Mouse (Mus musculus) 3134 (cell line): Measurements from ENCODE around the gene Emilin3.
"Not testable (repeated sequence)": the region's sequence is repeated elsewhere in the genome, so short reads cannot be mapped to it uniquely, and the experiment has no call there.

Experiments used
- DNase-seq: peaks from one replicate; pipeline ENCODE4 v3.0.0-alpha.2; 2011; ENCODE audit warnings: low spot score; ENCODE audit not compliant: insufficient read length; ENCODE audit errors: extremely low read depth

Emilin3 gene

GRCm38 (mm10) chr2:160912231-160912671 is at the start of gene Emilin3:
Emilin3 (minus strand) TSS chr2:160912328.
- no peak for DNase-seq

- no peak for DNase-seq
Observed at GRCm38 (mm10) chr2:160960956-160961646, 49.0 kb upstream of the Emilin3 start.

GRCm38 (mm10) chr2:160959901-160960300 is 47.8 kb upstream of the Emilin3 start:
- DNase-seq: no peak

GRCm38 (mm10) chr2:160958737-160959136 is 46.6 kb upstream of the Emilin3 start:
- no peak for DNase-seq

GRCm38 (mm10) chr2:160957801-160958200 is 45.7 kb upstream of the Emilin3 start:
- not testable (repeated sequence) for DNase-seq

GRCm38 (mm10) chr2:160957307-160957706 is 45.2 kb upstream of the Emilin3 start:
- DNase-seq: not testable (repeated sequence)

GRCm38 (mm10) chr2:160955331-160955730 is 43.2 kb upstream of the Emilin3 start:
- DNase-seq: no peak

GRCm38 (mm10) chr2:160954541-160954940 is 42.4 kb upstream of the Emilin3 start:
- no peak for DNase-seq

GRCm38 (mm10) chr2:160953131-160953873 is 41.2 kb upstream of the Emilin3 start:
- no peak for DNase-seq

GRCm38 (mm10) chr2:160951595-160951994 is 39.5 kb upstream of the Emilin3 start:
- no peak for DNase-seq

- no peak for DNase-seq
Observed at GRCm38 (mm10) chr2:160942443-160942842, 30.3 kb upstream of the Emilin3 start.

- DNase-seq: no peak
Observed at GRCm38 (mm10) chr2:160940930-160941709, 29.0 kb upstream of the Emilin3 start.

- DNase-seq: no peak
Observed at GRCm38 (mm10) chr2:160934451-160934850, 22.3 kb upstream of the Emilin3 start.

GRCm38 (mm10) chr2:160933890-160934289 is 21.8 kb upstream of the Emilin3 start:
- DNase-seq: no peak

- DNase-seq: no peak
Observed at GRCm38 (mm10) chr2:160932981-160933380, 20.9 kb upstream of the Emilin3 start.

GRCm38 (mm10) chr2:160932325-160932724 is 20.2 kb upstream of the Emilin3 start:
- DNase-seq: no peak

- DNase-seq: no peak
Observed at GRCm38 (mm10) chr2:160931378-160931777, 19.2 kb upstream of the Emilin3 start.

- DNase-seq: no peak
Observed at GRCm38 (mm10) chr2:160925203-160925602, 13.1 kb upstream of the Emilin3 start.

- DNase-seq: no peak
Observed at GRCm38 (mm10) chr2:160921285-160921684, 9.2 kb upstream of the Emilin3 start.

GRCm38 (mm10) chr2:160918930-160919215 is 6.7 kb upstream of the Emilin3 start:
- DNase-seq: no peak

GRCm38 (mm10) chr2:160918154-160918929 is 6.2 kb upstream of the Emilin3 start:
- no peak for DNase-seq
